Mouse (Mus musculus) kidney, adult 11 months (tissue): ENCODE data around the gene Zfp36l3.
"Not testable (repeated sequence)": the region's sequence is repeated elsewhere in the genome, so short reads cannot be mapped to it uniquely, and the experiment has no call there.

Experiments
- DNase-seq: peaks from one replicate; pipeline ENCODE4 v3.0.0; 2022

The Zfp36l3 gene

GRCm38 (mm10) chrX:53776276-53776675, at the start of gene Zfp36l3:
Gene Zfp36l3, minus strand, starts transcription at chrX:53776394.
- DNase-seq = no peak

- no peak for DNase-seq
Measured at GRCm38 (mm10) chrX:53799074-53799473, 22.9 kb upstream of the Zfp36l3 start.

- not testable (repeated sequence) for DNase-seq
Measured at GRCm38 (mm10) chrX:53797519-53797918, 21.3 kb upstream of the Zfp36l3 start, which contains the start of gene Xlr. Gene Xlr, minus strand, starts transcription at chrX:53797706.

DNA sequence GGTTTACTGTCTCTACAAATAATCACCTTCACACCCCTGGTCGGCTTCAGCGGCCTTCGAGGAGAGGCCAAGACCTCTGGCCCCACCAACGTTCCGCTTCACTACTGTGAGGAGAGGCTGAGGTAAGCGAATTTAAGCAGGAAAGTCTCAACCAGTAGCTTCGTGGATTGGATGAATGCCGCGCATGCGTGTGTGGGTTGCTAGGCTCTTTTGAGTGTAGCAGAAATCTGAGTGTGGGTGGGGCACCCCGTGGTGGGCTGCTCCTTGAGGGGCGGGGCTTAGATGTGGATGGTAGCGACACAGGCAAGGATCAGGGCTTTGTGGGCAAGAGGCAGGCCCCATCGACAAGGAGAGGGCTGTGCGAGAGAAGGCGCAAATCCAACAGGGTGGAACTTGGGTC, 18.5 kb downstream of the Zfp36l3 start, which contains the start of gene 1700013H16Rik:
TSS of gene 1700013H16Rik (minus strand) at position 96 of the 400 bp plus-strand sequence.
- no peak for DNase-seq

GRCm38 (mm10) chrX:53752851-53753250, 23.3 kb downstream of the Zfp36l3 start:
- DNase-seq = no peak

- no peak for DNase-seq
Measured at GRCm38 (mm10) chrX:53728967-53729366, 47.2 kb downstream of the Zfp36l3 start.

GRCm38 (mm10) chrX:53724596-53724995, 51.6 kb downstream of the Zfp36l3 start, which contains the start of gene 4930502E18Rik:
Gene 4930502E18Rik, plus strand, starts transcription at chrX:53724826.
- no peak for DNase-seq
